Comparison of ENCODE assay signal across 9 mouse cellular contexts in the genomic region with DNA sequence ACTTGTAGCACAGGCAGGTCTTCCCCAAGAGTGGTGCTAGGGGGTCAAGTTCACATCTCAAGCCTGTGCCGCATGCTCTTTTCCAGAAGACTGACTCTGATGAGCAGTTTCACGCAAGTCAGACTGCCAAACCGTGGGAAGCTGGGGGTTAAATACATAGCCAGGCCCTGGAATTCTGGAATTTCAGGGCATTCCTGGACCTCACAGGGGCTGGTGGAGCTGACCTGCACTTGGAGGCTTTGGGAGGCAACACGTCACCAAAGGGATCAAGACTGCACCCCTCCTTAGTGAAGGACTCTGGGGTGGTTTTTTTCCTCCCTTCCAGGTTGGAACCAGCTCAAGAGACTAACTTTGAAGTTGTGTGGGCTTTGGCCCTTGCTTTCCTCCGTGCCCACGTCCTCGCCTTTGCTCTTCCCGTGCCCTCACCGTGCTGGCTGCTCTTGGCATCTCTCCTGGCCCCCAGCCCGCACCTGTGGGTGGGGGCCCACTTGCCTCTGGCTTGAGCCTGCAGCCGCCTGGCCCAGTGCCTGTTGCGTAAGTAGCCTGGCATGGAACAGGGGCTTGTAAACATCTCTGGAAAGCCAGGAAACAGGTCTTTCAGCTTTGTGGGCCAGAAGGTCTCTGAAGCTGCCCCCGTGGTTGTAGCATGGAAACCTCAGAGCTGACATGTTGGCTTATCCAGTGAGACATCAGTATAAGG. TPM values are rescaled to one million over a fixed set of nuclear protein-coding genes. Genes with fewer than 3 reads are reported as not detected.
DNase-seq lines count a peak whose midpoint lies in the region; ATAC-seq and TF ChIP-seq lines count a peak whose summit lies in the region.
"Had no signal": no experiment of that assay in that cellular context is flagged by ENCODE, and none has a peak within 500 bp of the region (broad histone marks: within the 10 kb centered on the region; RNA-seq: fewer than 3 reads in every experiment).

No protein-coding gene starts in this region.

- H3K4me1 ChIP-seq in liver, postnatal 0 days (ENCODE audit: insufficient read depth) = peaks cover 27% of the 10 kb centered on the region
- H3K4me1 ChIP-seq in heart, embryonic 12.5 days (replicated peaks) = peaks cover 71% of the 10 kb centered on the region
- H3K4me1 ChIP-seq in limb, embryonic 13.5 days = peaks cover 70% of the 10 kb centered on the region

- TF ChIP-seq CTCF in liver, postnatal 0 days (IDR thresholded peaks at IDR 0.05; ENCODE audit: low read depth) = no peak

- ATAC-seq in liver, postnatal 0 days = peak; percentile 48; the same call in 1 of the 2 replicates
- no peak; the same call in 1 of the 2 replicates for ATAC-seq in heart, embryonic 12.5 days (ENCODE audit: insufficient number of reproducible peaks, low FRiP score)
- no peak for ATAC-seq in limb, embryonic 13.5 days (ENCODE audit: low FRiP score, low read depth)
- ATAC-seq: midbrain, embryonic 13.5 days had no signal

- no peak for TF ChIP-seq EP300 in liver, postnatal 0 days (IDR thresholded peaks at IDR 0.05; ENCODE audit: low read depth)

- WGBS in liver, postnatal 0 days (ENCODE audit: insufficient replicate concordance) = 66% methylated on average over 13 of the region's 13 CpGs
- 69% methylated on average over 13 of the region's 13 CpGs for WGBS in heart, embryonic 12.5 days
- WGBS in limb, embryonic 13.5 days = 55% methylated on average over 13 of the region's 13 CpGs

- H3K4me3 ChIP-seq in liver, postnatal 0 days (ENCODE audit: low read depth, low read length) = no peak overlapping the region
- no peak overlapping the region for H3K4me3 ChIP-seq in heart, embryonic 12.5 days
- no peak overlapping the region for H3K4me3 ChIP-seq in limb, embryonic 13.5 days
- H3K4me3 ChIP-seq: midbrain, embryonic 13.5 days had no signal

- DNase-seq in liver, postnatal 0 days = peak; percentile 49
- no peak for DNase-seq in liver
- peak; percentile 69 for DNase-seq in urinary bladder, adult 2 months (ENCODE audit: low spot score)
- DNase-seq in cerebellum, adult 9-11 months = no peak
- DNase-seq in neural tube, embryonic 10.5 days (ENCODE audit: extremely low spot score, low spot score) = no peak
- no peak for DNase-seq in layer of hippocampus, adult 9-11 months

- H3K9ac ChIP-seq in liver, postnatal 0 days (replicated peaks) = no peak overlapping the region
- peak overlapping the region; percentile 61 for H3K9ac ChIP-seq in heart, embryonic 12.5 days
- H3K9ac ChIP-seq in limb, embryonic 13.5 days = no peak overlapping the region
- H3K9ac ChIP-seq: midbrain, embryonic 13.5 days had no signal

- no peaks in the 10 kb centered on the region for H3K36me3 ChIP-seq in liver, postnatal 0 days (replicated peaks; ENCODE audit: insufficient read depth, low read length)
- no peaks in the 10 kb centered on the region for H3K36me3 ChIP-seq in heart, embryonic 12.5 days
- H3K36me3 ChIP-seq in limb, embryonic 13.5 days = no peaks in the 10 kb centered on the region
- H3K36me3 ChIP-seq: midbrain, embryonic 13.5 days had no signal

- H3K27ac ChIP-seq in liver, postnatal 0 days (ENCODE audit: low read depth) = no peak overlapping the region
- H3K27ac ChIP-seq in heart, embryonic 12.5 days (ENCODE audit: poor library complexity, severe bottlenecking) = peak overlapping the region; percentile 98
- H3K27ac ChIP-seq in limb, embryonic 13.5 days = no peak overlapping the region; the same call in 1 of the 2 replicates
- H3K27ac ChIP-seq: midbrain, embryonic 13.5 days had no signal

- no peaks in the 10 kb centered on the region for H3K27me3 ChIP-seq in liver, postnatal 0 days (ENCODE audit: insufficient read depth, low read length)
- H3K27me3 ChIP-seq in heart, embryonic 12.5 days (replicated peaks) = no peaks in the 10 kb centered on the region
- no peaks in the 10 kb centered on the region for H3K27me3 ChIP-seq in limb, embryonic 13.5 days
- H3K27me3 ChIP-seq: midbrain, embryonic 13.5 days had no signal

- no peak overlapping the region for H3K4me2 ChIP-seq in liver, postnatal 0 days (ENCODE audit: low read depth, low read length)
- H3K4me2 ChIP-seq in heart, embryonic 12.5 days = no peak overlapping the region
- 0 out of 2 replicates have a peak overlapping the region, but pooled peaks have one; percentile 10 for H3K4me2 ChIP-seq in limb, embryonic 13.5 days (replicated peaks)
- H3K4me2 ChIP-seq: midbrain, embryonic 13.5 days had no signal

- no peaks in the 10 kb centered on the region for H3K9me3 ChIP-seq in liver, postnatal 0 days (ENCODE audit: low read length)
- H3K9me3 ChIP-seq in heart, embryonic 12.5 days (replicated peaks) = no peaks in the 10 kb centered on the region
- no peaks in the 10 kb centered on the region for H3K9me3 ChIP-seq in limb, embryonic 13.5 days
- H3K9me3 ChIP-seq: midbrain, embryonic 13.5 days had no signal

RNA-seq across cellular contexts. Expression of a gene that starts 34.0 kb away (rescaled TPM):
- 0.60 and 0.70 TPM in 2 replicates for polyA plus RNA-seq in liver, postnatal 0 days (2015; fragmentation: Nextera tagmentation; extraction: Ambion mirVana)
- polyA plus RNA-seq in heart, embryonic 12.5 days (2016; fragmentation: Nextera tagmentation; extraction: Ambion mirVana) = 25.8 and 28.1 TPM in 2 replicates
- polyA plus RNA-seq in limb, embryonic 13.5 days (2015; fragmentation: Nextera tagmentation; extraction: Ambion mirVana) = 21.6 and 21.8 TPM in 2 replicates
- 11.4 and 12.0 TPM in 2 replicates for polyA plus RNA-seq in urinary bladder, adult 2 months (2012; rRNA removed)

Comparison
In these comparisons a context has a peak if more than half of its experiments do, and no peak if none do; other contexts are left out.
1. DNase-seq: peak in liver, postnatal 0 days (single experiment) and urinary bladder, adult 2 months (single experiment); none in liver (single experiment), cerebellum, adult 9-11 months (single experiment), neural tube, embryonic 10.5 days (single experiment) and layer of hippocampus, adult 9-11 months (single experiment).